Mouse (Mus musculus): ENCODE data around the gene Gm20605.

The Gm20605 gene

GRCm38 (mm10) chr5:137628498-137629305, at the start of gene Gm20605, which contains the start of the genes Fbxo24 and Lrch4:
Gene Gm20605, plus strand, starts transcription at chr5:137629175.
Gene Fbxo24, minus strand, starts transcription at chr5:137629002.
Gene Lrch4, plus strand, starts transcription at chr5:137629121.
- peak; percentile 100 for DNase-seq (ENCODE audit: low spot score)

GRCm38 (mm10) chr5:137580246-137580645, 48.7 kb upstream of the Gm20605 start:
- no peak for DNase-seq (ENCODE audit: low spot score)

DNA sequence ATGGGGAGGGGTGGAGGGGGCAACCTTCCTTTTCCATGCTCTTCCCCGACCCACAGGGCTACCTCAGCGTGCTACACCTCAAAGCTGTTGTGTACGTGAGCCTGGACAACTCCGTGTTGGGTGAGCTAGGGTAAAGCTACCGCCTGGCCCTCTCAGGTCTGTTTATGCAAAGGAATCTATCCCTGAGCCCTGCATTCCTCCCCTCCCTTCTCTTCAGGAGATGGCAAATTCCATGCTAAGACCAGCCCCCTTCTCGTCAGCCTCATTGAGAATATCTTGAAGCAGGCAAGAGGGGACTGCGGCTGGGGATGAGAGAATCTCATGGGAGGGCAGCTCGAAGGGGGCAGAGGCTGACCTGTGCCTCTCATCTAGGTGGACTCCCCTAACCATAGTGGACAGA, 46.3 kb upstream of the Gm20605 start:
- DNase-seq (ENCODE audit: low spot score): peak; percentile 18

GRCm38 (mm10) chr5:137583670-137584169, 45.3 kb upstream of the Gm20605 start:
- DNase-seq (ENCODE audit: low spot score): peak; percentile 67

GRCm38 (mm10) chr5:137584976-137585375, 44.0 kb upstream of the Gm20605 start:
- DNase-seq (ENCODE audit: low spot score): peak; percentile 79

GRCm38 (mm10) chr5:137590507-137590906, 38.5 kb upstream of the Gm20605 start:
- DNase-seq (ENCODE audit: low spot score): no peak

DNA sequence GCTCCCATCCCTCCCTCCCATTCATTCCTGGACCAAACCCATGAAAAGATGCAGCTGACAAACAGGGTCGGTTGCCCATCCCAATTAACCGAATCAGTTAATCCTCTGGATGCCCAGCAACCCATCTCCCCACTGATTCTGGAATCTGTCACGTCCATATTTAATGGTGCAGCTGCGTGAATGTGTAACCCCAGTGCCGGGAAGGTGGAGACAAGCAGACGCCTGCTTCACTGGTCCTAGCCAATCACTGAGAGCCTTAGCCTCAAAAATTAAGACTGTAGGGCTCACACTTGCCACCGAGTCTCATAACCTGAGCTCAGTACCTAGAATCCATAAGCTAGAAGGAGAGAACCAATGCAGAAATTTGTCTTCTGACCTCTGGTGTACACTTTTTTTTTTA, 33.1 kb upstream of the Gm20605 start:
- no peak for DNase-seq (ENCODE audit: low spot score)

GRCm38 (mm10) chr5:137596601-137597261, 32.2 kb upstream of the Gm20605 start:
- no peak for DNase-seq (ENCODE audit: low spot score)

GRCm38 (mm10) chr5:137597625-137598024, 31.4 kb upstream of the Gm20605 start:
- DNase-seq (ENCODE audit: low spot score): no peak

- DNase-seq (ENCODE audit: low spot score): no peak
Observed at GRCm38 (mm10) chr5:137598100-137598826, 30.7 kb upstream of the Gm20605 start.

- no peak for DNase-seq (ENCODE audit: low spot score)
Observed at GRCm38 (mm10) chr5:137599600-137599999, 29.4 kb upstream of the Gm20605 start.

DNA sequence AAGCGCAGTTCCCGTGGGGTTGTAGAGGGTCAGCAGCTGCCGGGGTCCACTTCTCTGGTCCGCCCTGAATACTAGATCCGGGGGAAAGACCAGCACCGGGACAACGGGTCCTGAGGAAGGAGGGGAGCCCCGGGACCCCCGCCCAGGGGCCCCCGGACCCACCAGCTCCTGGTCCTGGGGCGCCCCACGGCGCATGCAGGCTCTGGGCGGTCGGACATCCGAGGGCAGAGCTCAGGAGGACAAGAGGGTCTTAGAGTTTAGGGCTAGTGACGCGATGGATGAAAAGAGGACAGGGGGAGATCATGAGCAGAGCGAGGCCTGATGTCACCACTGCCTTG, 28.7 kb upstream of the Gm20605 start:
- DNase-seq (ENCODE audit: low spot score): no peak

DNA sequence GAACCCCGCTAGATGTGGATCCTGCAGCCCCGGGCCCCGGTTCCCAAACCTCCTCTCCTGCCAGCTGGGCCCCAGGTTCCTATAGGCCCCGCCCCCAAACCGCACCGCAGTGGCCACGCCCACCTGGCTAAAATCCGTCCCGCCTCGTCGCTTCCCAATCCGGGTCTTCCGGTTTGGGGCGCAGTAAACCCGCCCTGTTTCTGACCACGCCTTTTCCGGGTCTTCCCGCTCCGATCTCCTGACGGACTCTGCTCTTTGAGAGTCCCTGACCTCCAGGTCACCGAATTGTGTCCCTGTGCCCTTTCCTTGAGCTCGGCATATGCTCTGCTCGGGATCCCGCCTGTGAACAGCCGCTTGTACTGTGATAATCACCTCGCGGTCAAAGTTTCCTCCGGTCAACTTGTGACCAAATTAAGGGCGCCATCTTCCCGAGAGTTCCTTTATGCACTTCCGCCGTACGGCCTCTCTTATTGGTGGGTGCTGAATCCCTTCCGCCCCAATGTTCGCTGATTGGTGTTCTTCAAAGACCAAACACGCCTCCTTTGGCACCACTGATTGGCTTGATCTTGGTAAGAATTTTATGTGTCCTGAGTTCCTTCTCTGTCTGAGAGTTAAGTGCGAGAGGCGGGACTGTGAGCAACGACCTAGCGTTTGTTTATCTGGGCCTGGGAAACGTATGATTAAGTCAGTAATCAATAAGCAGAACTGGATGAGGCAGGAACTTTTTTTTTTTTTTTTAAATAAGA, 28.2 kb upstream of the Gm20605 start, which contains the start of gene Mospd3:
TSS of gene Mospd3 (minus strand) at position 440 of the 746 bp plus-strand sequence.
- peak; percentile 99 for DNase-seq (ENCODE audit: low spot score)

- peak; percentile 64 for DNase-seq (ENCODE audit: low spot score)
Observed at GRCm38 (mm10) chr5:137601365-137601729, 27.6 kb upstream of the Gm20605 start.

- no peak for DNase-seq (ENCODE audit: low spot score)
Observed at GRCm38 (mm10) chr5:137607860-137608653, 20.9 kb upstream of the Gm20605 start.

DNA sequence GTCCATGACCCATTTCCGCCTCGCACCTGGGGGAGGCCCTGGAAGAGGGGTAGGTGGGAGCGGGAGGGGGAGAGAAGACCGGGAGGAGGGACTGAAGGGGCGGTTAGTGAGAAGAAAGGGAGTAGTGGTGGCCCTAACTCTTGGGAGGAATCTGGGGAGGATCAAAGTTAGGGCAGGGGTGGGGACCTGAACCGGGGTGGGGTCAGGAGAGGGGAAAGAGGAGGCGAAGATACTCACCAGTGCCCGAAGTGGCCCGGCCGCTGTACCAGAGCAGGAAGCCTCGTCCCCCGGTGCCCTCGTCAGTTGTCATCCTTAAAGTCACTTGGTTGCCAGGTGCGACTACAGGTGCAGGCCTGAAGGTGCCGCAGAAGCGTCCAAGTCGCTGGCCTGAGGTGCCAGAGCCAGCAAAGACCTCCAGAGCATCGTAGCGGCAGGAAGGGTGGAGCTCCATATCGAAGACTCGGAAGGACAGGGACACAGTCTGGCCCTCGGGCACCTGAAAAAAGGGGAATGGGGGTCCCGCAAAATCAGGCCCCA, 20.3 kb upstream of the Gm20605 start:
- DNase-seq (ENCODE audit: low spot score): no peak

GRCm38 (mm10) chr5:137609292-137609691, 19.7 kb upstream of the Gm20605 start:
- no peak for DNase-seq (ENCODE audit: low spot score)

GRCm38 (mm10) chr5:137610056-137610455, 18.9 kb upstream of the Gm20605 start:
- no peak for DNase-seq (ENCODE audit: low spot score)

- DNase-seq (ENCODE audit: low spot score): peak; percentile 92
Observed at GRCm38 (mm10) chr5:137610548-137611244, 18.3 kb upstream of the Gm20605 start.

DNA sequence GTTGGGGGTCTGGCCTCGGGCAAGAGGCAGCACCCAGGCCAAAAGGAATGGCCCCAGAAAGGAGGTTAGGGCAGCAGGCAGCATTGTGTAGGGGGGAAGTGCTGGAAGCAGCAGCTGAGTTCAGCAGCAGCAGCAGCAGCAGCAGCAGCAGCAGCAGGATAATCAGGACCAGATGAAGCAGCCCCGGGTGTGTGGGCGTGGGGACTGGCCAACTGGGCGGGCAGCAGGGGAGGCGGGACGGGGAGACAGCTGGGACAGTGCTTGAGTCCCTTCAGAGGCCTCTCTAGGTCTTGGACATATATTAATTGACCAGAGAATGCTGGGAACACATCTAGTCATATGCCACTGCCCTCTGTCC, 17.8 kb upstream of the Gm20605 start:
- DNase-seq (ENCODE audit: low spot score): peak; percentile 77

Measured in embryo, embryonic 10.5 days (tissue).